Mouse (Mus musculus): ENCODE measurements at regions not wholly inside any gene's neighbourhood (a gene's known extent, or its start where the extent isn't known, plus 50 kb on each side); places are given as distances from the start of the nearest gene placed in this dataset.

- Histone ChIP-seq H3K79me2 (ENCODE audit: inconsistent target) (no peaks in the 10 kb centered on the region), H3K27ac (no peak overlapping the region), H3K4me3 (ENCODE audit: inconsistent target) (no peak overlapping the region), H3K36me3 (ENCODE audit: inconsistent target) (no peaks in the 10 kb centered on the region)
- 95% methylated on average over 5 of the region's 5 CpGs for WGBS (ENCODE audit: missing documents)
Measured at GRCm38 (mm10) chr9:61109519-61110285, 262.5 kb upstream of the Tle3 start.

DNA sequence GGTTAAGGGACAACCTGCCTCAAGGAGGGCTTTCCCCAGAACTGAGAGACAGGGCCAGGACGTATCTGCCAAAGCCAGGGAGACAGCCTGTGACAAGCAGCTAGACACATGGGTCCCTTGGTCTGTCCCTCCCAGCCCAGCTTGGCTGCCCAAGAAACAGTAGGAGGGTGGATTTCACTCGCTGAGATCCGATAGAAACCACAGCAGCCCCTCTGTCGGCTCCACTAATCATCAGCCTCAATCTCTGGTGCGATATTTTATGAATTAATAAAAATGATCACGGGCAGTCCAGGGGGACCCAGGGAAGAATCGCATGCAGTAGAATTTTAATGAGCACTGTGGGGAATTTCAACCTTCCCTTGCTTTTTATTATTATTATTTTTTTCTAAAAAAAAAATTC lies 261.0 kb upstream of the Tle3 start:
- Histone ChIP-seq H3K79me2 (ENCODE audit: inconsistent target) (no peaks in the 10 kb centered on the region), H3K4me3 (ENCODE audit: inconsistent target) (no peak overlapping the region), H3K27ac (no peak overlapping the region), H3K36me3 (ENCODE audit: inconsistent target) (no peaks in the 10 kb centered on the region)
- WGBS (ENCODE audit: missing documents): 93% methylated on average over 7 of the region's 7 CpGs

DNA sequence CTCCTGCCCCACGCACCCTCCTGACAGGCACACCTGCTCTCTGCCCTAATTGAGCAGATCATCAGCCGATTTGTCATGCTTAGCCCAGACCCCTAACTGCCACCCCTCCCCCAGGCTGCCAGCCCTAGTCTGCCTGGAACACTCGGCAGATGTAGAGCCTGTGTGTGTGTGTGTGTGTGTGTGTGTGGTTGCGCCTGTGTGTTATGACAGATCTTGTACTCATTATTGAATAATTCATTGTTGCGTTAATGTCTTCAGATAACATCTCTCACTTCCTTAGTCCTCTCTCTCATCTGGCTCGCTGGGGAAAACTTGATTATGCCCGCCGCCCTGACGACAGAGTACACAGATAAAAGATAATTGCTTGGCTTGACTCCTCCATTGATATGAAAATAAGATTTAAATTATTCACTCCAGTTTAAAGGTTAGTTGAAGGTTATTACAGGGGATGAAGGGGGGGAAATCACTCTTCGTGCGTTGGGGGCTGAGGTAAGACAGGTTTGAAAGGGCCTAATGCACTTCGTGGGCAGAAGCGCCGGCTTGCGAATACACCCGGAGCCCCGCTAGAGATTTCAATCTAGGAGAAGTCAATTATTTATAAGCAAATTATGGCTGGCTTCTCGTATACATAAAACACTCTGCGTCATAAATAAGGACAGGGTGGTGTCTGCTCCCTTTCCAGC lies 260.3 kb upstream of the Tle3 start:
- H3K4me3 ChIP-seq (ENCODE audit: inconsistent target): no peak overlapping the region
- H3K27ac ChIP-seq: no peak overlapping the region
- 82% methylated on average over 17 of the region's 19 CpGs for WGBS (ENCODE audit: missing documents)
- H3K79me2 ChIP-seq (ENCODE audit: inconsistent target): no peaks in the 10 kb centered on the region
- H3K36me3 ChIP-seq (ENCODE audit: inconsistent target): no peaks in the 10 kb centered on the region

DNA sequence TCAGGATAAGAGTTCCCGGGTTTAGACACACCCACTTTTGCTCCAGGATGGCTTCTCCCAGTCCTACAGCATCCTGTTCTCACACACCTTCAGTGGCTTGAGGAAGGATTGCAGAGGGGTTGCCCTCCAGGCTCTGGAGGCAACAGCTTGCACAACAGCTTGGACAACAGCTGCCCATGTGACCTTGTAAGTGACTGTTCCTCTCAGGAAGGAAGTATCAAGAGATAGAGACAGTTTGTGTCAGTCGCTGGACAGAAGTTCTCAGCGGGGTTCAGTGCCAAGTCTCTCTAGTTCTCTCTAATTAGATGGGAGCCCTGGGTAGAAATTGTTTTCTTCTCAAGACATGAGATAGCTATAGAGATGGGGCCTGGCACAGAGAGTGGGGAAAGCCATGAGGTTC lies 252.9 kb upstream of the Tle3 start:
- H3K27ac ChIP-seq: no peak overlapping the region
- no peak overlapping the region for H3K4me3 ChIP-seq (ENCODE audit: inconsistent target)
- WGBS (ENCODE audit: missing documents): 25% methylated on average over 3 of the region's 3 CpGs
- H3K36me3 ChIP-seq (ENCODE audit: inconsistent target): no peaks in the 10 kb centered on the region
- no peaks in the 10 kb centered on the region for H3K79me2 ChIP-seq (ENCODE audit: inconsistent target)

GRCm38 (mm10) chr9:61120531-61120930 lies 251.6 kb upstream of the Tle3 start:
- no peak overlapping the region for H3K4me3 ChIP-seq (ENCODE audit: inconsistent target)
- no peaks in the 10 kb centered on the region for H3K36me3 ChIP-seq (ENCODE audit: inconsistent target)
- no peak overlapping the region for H3K27ac ChIP-seq
- WGBS (ENCODE audit: missing documents): 90% methylated on average over 3 of the region's 3 CpGs
- H3K79me2 ChIP-seq (ENCODE audit: inconsistent target): no peaks in the 10 kb centered on the region

DNA sequence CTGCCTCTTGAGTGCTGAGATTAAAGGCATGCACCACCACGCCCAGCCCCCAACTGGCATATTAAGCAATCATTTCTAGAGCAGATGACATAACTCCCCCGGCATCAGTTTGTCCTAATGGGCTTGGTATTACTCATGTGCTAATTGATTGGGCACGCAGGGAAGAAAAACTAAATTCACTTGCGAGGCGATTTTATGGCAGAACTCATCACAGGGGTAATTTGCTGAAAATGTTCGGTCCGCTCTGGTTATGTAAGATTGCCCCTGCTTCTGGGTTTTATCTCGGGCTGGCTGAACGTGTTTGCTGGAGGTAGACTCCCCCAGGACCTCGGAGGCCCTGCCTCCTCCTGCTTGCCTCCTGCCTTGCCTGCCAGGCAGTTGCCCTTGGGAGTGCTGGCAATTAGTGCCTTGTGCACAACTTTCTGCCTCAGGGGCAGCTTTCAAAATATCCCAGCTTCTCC lies 251.2 kb upstream of the Tle3 start:
- no peak overlapping the region for H3K27ac ChIP-seq
- no peaks in the 10 kb centered on the region for H3K79me2 ChIP-seq (ENCODE audit: inconsistent target)
- H3K4me3 ChIP-seq (ENCODE audit: inconsistent target): no peak overlapping the region
- 67% methylated on average over 10 of the region's 10 CpGs for WGBS (ENCODE audit: missing documents)
- no peaks in the 10 kb centered on the region for H3K36me3 ChIP-seq (ENCODE audit: inconsistent target)

DNA sequence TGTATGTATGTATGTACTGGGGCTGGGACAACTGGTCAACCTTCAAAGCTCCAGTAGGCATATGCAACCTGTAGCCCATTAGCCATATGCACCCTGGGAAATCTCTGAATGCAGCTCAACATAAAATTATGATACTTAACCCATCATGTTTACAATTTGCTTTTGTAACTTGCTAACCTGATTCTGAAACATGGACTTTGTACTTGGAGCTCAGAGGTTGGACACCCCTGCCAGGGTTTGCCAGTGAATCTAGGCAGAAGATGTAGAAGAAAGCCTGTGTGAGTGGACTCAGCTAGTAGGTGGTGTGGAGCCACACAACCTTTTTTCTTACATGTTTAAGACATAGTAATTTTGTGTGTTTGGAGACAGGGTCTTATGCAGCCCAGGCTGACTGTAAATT lies 248.7 kb upstream of the Tle3 start:
- Histone ChIP-seq H3K36me3 (ENCODE audit: inconsistent target) (no peaks in the 10 kb centered on the region), H3K4me3 (ENCODE audit: inconsistent target) (no peak overlapping the region), H3K79me2 (ENCODE audit: inconsistent target) (no peaks in the 10 kb centered on the region), H3K27ac (no peak overlapping the region)

GRCm38 (mm10) chr9:61125769-61126168 lies 246.4 kb upstream of the Tle3 start:
- no peak overlapping the region for H3K27ac ChIP-seq
- 40% methylated on average over 5 of the region's 7 CpGs for WGBS (ENCODE audit: missing documents)
- no peaks in the 10 kb centered on the region for H3K36me3 ChIP-seq (ENCODE audit: inconsistent target)
- H3K4me3 ChIP-seq (ENCODE audit: inconsistent target): no peak overlapping the region
- no peaks in the 10 kb centered on the region for H3K79me2 ChIP-seq (ENCODE audit: inconsistent target)

GRCm38 (mm10) chr9:61128077-61128476 lies 244.1 kb upstream of the Tle3 start:
- Histone ChIP-seq H3K27ac (no peak overlapping the region), H3K4me3 (ENCODE audit: inconsistent target) (no peak overlapping the region)
- 58% methylated on average over 2 of the region's 2 CpGs for WGBS (ENCODE audit: missing documents)

DNA sequence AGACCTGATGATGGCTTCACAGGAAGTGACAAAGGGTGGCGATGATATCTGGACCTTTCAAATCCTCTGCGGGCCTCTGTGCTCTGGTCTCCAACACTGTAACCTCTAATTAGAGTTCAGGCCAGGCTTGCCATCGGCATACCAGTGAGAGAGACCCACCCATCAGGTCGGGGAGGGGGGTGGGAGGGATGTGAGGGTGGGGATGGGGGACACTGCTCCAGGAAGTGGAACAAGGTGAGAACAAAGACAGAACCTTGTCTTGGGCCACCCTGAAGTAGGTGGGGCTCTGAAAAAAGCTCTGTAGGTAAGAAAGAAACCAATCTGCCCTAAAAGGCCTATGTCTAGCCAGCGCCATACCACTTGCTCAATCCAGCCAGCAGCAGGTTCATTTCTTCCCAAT lies 243.0 kb upstream of the Tle3 start:
- no peak overlapping the region for H3K27ac ChIP-seq
- no peaks in the 10 kb centered on the region for H3K36me3 ChIP-seq (ENCODE audit: inconsistent target)
- WGBS (ENCODE audit: missing documents): 92% methylated on average over 5 of the region's 5 CpGs
- H3K79me2 ChIP-seq (ENCODE audit: inconsistent target): no peaks in the 10 kb centered on the region
- no peak overlapping the region for H3K4me3 ChIP-seq (ENCODE audit: inconsistent target)

More at GRCm38 (mm10) chr9:61128077-61128476, 244.1 kb upstream of the Tle3 start:
- Histone ChIP-seq H3K36me3 (ENCODE audit: inconsistent target) (no peaks in the 10 kb centered on the region), H3K79me2 (ENCODE audit: inconsistent target) (no peaks in the 10 kb centered on the region)

GRCm38 (mm10) chr9:61130877-61131276 lies 241.3 kb upstream of the Tle3 start:
- H3K36me3 ChIP-seq (ENCODE audit: inconsistent target): no peaks in the 10 kb centered on the region
- H3K79me2 ChIP-seq (ENCODE audit: inconsistent target): no peaks in the 10 kb centered on the region
- H3K4me3 ChIP-seq (ENCODE audit: inconsistent target): no peak overlapping the region
- H3K27ac ChIP-seq: no peak overlapping the region
- 85% methylated on average over 4 of the region's 4 CpGs for WGBS (ENCODE audit: missing documents)

- no peaks in the 10 kb centered on the region for H3K79me2 ChIP-seq (ENCODE audit: inconsistent target)
- 85% methylated on average over 10 of the region's 10 CpGs for WGBS (ENCODE audit: missing documents)
Measured at GRCm38 (mm10) chr9:61135263-61135882, 236.8 kb upstream of the Tle3 start.

GRCm38 (mm10) chr9:61135917-61136316 lies 236.2 kb upstream of the Tle3 start:
- Histone ChIP-seq H3K27ac (no peak overlapping the region), H3K79me2 (ENCODE audit: inconsistent target) (no peaks in the 10 kb centered on the region), H3K4me3 (ENCODE audit: inconsistent target) (no peak overlapping the region), H3K36me3 (ENCODE audit: inconsistent target) (no peaks in the 10 kb centered on the region)
- 78% methylated on average over 3 of the region's 3 CpGs for WGBS (ENCODE audit: missing documents)

More at GRCm38 (mm10) chr9:61135263-61135882, 236.8 kb upstream of the Tle3 start:
- Histone ChIP-seq H3K36me3 (ENCODE audit: inconsistent target) (no peaks in the 10 kb centered on the region), H3K27ac (no peak overlapping the region), H3K4me3 (ENCODE audit: inconsistent target) (no peak overlapping the region)

- Histone ChIP-seq H3K79me2 (ENCODE audit: inconsistent target) (no peaks in the 10 kb centered on the region), H3K27ac (no peak overlapping the region), H3K4me3 (ENCODE audit: inconsistent target) (no peak overlapping the region), H3K36me3 (ENCODE audit: inconsistent target) (no peaks in the 10 kb centered on the region)
- 75% methylated on average over 6 of the region's 11 CpGs for WGBS (ENCODE audit: missing documents)
Measured at GRCm38 (mm10) chr9:61138741-61139368, 233.3 kb upstream of the Tle3 start.

GRCm38 (mm10) chr9:61143101-61143500 lies 229.1 kb upstream of the Tle3 start:
- no peak overlapping the region for H3K27ac ChIP-seq
- no peaks in the 10 kb centered on the region for H3K36me3 ChIP-seq (ENCODE audit: inconsistent target)
- 96% methylated on average over 6 of the region's 6 CpGs for WGBS (ENCODE audit: missing documents)
- no peaks in the 10 kb centered on the region for H3K79me2 ChIP-seq (ENCODE audit: inconsistent target)
- no peak overlapping the region for H3K4me3 ChIP-seq (ENCODE audit: inconsistent target)
